Mouse (Mus musculus): ENCODE data around the gene Exoc8.

The Exoc8 gene

GRCm38 (mm10) chr8:124905482-124905881 is 8.0 kb upstream of the Exoc8 start:
- DNase-seq, result no peak

- DNase-seq, result no peak
These were observed 5.7 kb upstream of the Exoc8 start for GRCm38 (mm10) chr8:124903198-124903597.

GRCm38 (mm10) chr8:124898251-124898905 is 873 bp upstream of the Exoc8 start:
- DNase-seq, result no peak

- DNase-seq, result peak; percentile 74
These were observed 696 bp downstream of the Exoc8 start for GRCm38 (mm10) chr8:124896632-124897385.

- peak; percentile 27 for DNase-seq
These were observed 1.4 kb downstream of the Exoc8 start for GRCm38 (mm10) chr8:124896010-124896631.

- DNase-seq, result no peak
These were observed 4.9 kb downstream of the Exoc8 start for GRCm38 (mm10) chr8:124892596-124892995.

- peak; percentile 38 for DNase-seq
These were observed 9.1 kb downstream of the Exoc8 start for GRCm38 (mm10) chr8:124888385-124888784.

GRCm38 (mm10) chr8:124878946-124879526 is 18.5 kb downstream of the Exoc8 start:
- DNase-seq, result no peak

GRCm38 (mm10) chr8:124878141-124878540 is 19.4 kb downstream of the Exoc8 start:
- no peak for DNase-seq

- no peak for DNase-seq
These were observed 24.8 kb downstream of the Exoc8 start for GRCm38 (mm10) chr8:124872690-124873089.

- DNase-seq, result no peak
These were observed 25.4 kb downstream of the Exoc8 start for GRCm38 (mm10) chr8:124872081-124872480.

- no peak for DNase-seq
These were observed 26.0 kb downstream of the Exoc8 start for GRCm38 (mm10) chr8:124871474-124871873.

- no peak for DNase-seq
These were observed 27.8 kb downstream of the Exoc8 start for GRCm38 (mm10) chr8:124869708-124870107.

GRCm38 (mm10) chr8:124867126-124867525 is 30.4 kb downstream of the Exoc8 start:
- no peak for DNase-seq

GRCm38 (mm10) chr8:124866669-124867068 is 30.8 kb downstream of the Exoc8 start:
- no peak for DNase-seq

GRCm38 (mm10) chr8:124863729-124864128 is 33.8 kb downstream of the Exoc8 start:
- DNase-seq, result peak; percentile 12

GRCm38 (mm10) chr8:124863163-124863677 is 34.3 kb downstream of the Exoc8 start:
- no peak for DNase-seq

- DNase-seq, result peak; percentile 97
These were observed 35.0 kb downstream of the Exoc8 start, which contains the start of the genes Gnpat and 2810004N23Rik for GRCm38 (mm10) chr8:124862321-124863162. Gnpat (plus strand) TSS chr8:124863033. 2810004N23Rik (minus strand) TSS chr8:124863120.

- no peak for DNase-seq
These were observed 37.3 kb downstream of the Exoc8 start for GRCm38 (mm10) chr8:124860188-124860587.

GRCm38 (mm10) chr8:124859466-124859865 is 38.0 kb downstream of the Exoc8 start:
- DNase-seq, result peak; percentile 68

GRCm38 (mm10) chr8:124853511-124853910 is 44.0 kb downstream of the Exoc8 start:
- no peak for DNase-seq

GRCm38 (mm10) chr8:124845573-124845972 is 51.9 kb downstream of the Exoc8 start:
- no peak for DNase-seq

Data from thymus, postnatal 4 days (tissue).